Mouse (Mus musculus): ENCODE data around the gene Tmem212. TPM values are rescaled to one million over a fixed set of nuclear protein-coding genes. Genes with fewer than 3 reads are reported as not detected.
"Not testable (repeated sequence)": the region's sequence is repeated elsewhere in the genome, so short reads cannot be mapped to it uniquely, and the experiment has no call there.

The Tmem212 gene
- not detected in 2 replicates for polyA plus RNA-seq (2016; fragmentation: Nextera tagmentation; extraction: Ambion mirVana)

DNA sequence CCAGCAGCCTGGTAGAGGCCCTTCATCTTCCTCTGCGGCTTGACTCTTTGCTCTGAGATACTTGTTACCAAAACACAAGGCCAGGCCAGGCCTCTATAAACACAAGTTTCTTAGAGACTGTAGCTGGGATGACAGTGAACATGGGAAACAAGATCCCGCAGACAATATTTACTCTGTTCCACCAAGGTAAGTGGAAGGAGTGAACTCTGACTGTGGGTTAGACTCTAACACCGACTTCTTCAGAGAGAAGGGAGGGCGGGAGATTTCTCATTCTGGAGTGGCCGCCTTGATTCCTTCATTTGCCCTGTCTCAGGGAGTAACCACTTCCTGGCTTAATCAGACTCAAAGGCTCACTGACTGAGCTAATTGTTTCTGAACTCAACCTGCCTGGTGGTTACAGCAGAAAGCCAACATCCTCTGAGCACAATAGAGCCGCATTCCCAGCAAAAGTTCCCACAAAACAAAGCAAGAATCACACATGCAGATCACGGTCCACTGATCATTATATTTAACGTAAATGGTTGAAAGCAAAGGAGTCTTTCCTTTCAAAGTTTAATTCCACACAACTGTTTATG lies at the start of gene Tmem212:
TSS of gene Tmem212 (minus strand) at position 51 of the 575 bp plus-strand sequence.
- Histone ChIP-seq H3K27me3 (replicated peaks) (no peaks in the 10 kb centered on the region), H3K9ac (no peak within 1 kb of the TSS), H3K36me3 (no peaks in the 10 kb centered on the region), H3K4me3 (no peak within 1 kb of the TSS), H3K27ac (no peak within 1 kb of the TSS), H3K4me2 (replicated peaks) (no peak within 1 kb of the TSS), H3K4me1 (no peaks in the 10 kb centered on the region), H3K9me3 (no peaks in the 10 kb centered on the region)
- ATAC-seq (ENCODE audit: low FRiP score, low read depth): no peak
- WGBS: 84% methylated on average over 8 of the region's 8 CpGs

DNA sequence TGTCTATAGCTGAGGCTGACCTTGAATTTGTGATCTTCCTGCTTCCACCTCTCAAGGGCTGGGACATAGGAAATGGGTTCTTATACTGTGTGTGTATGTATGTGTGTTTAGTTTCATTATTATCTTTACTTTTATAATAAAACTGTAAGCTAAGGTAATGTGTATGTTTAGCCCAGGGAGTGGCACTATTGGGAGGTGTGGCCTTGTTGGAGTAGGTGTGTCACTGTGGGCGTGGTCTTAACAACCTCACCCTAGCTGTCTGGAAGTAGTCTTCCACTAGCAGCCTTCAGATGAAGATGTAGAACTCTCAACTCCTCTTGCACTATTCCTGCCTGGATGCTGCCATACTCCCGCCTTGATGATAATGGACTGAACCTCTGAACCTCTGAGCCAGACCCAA lies 49.2 kb upstream of the Tmem212 start:
- not testable (repeated sequence) for ATAC-seq (ENCODE audit: low FRiP score, low read depth); H3K4me1 ChIP-seq; H3K9me3 ChIP-seq; H3K4me2 ChIP-seq (replicated peaks); H3K36me3 ChIP-seq; H3K4me3 ChIP-seq; H3K9ac ChIP-seq; H3K27me3 ChIP-seq (replicated peaks); H3K27ac ChIP-seq
- WGBS: 86% methylated on average over 2 of the region's 2 CpGs

GRCm38 (mm10) chr3:27942991-27943390 lies 46.8 kb upstream of the Tmem212 start:
- Histone ChIP-seq H3K36me3 (no peaks in the 10 kb centered on the region), H3K27ac (no peak overlapping the region), H3K9ac (no peak overlapping the region), H3K4me3 (no peak overlapping the region), H3K4me1 (peaks cover 13% of the 10 kb centered on the region; the same call in 1 of the 2 replicates), H3K27me3 (replicated peaks) (no peaks in the 10 kb centered on the region), H3K9me3 (no peaks in the 10 kb centered on the region), H3K4me2 (replicated peaks) (no peak overlapping the region)
- 86% methylated on average over 7 of the region's 7 CpGs for WGBS
- no peak for ATAC-seq (ENCODE audit: low FRiP score, low read depth)

DNA sequence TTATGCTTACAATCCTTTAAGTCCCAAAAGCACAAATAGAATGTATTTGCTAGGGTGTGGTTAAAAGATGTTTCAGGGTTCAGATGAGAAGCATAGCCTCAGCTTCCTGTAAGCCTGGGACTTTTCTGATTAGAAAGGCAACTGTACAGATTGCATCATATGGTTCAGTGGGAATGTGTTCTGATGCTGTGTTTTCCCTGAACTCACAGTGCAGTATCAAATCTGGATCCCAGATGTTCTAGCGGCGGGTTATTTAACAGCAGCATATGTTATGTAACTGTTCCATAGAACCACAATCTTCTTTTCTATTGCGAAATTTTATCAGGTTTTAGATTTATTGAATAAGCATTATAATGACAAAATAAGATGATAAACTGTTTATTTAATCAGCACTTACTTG lies 45.5 kb upstream of the Tmem212 start:
- no peaks in the 10 kb centered on the region for H3K36me3 ChIP-seq
- no peaks in the 10 kb centered on the region for H3K27me3 ChIP-seq (replicated peaks)
- H3K4me3 ChIP-seq: no peak overlapping the region
- H3K4me1 ChIP-seq: peaks cover 14% of the 10 kb centered on the region; the same call in 1 of the 2 replicates
- H3K4me2 ChIP-seq (replicated peaks): no peak overlapping the region
- H3K27ac ChIP-seq: no peak overlapping the region
- H3K9me3 ChIP-seq: no peaks in the 10 kb centered on the region
- no peak overlapping the region for H3K9ac ChIP-seq
- ATAC-seq (ENCODE audit: low FRiP score, low read depth): no peak
- 90% methylated on average over 3 of the region's 3 CpGs for WGBS

GRCm38 (mm10) chr3:27938381-27939323 lies 42.5 kb upstream of the Tmem212 start, which contains the start of gene Pld1:
Gene Pld1, plus strand, starts transcription at chr3:27938695.
- Histone ChIP-seq H3K4me2 (replicated peaks) (peak within 1 kb of the TSS; percentile 99), H3K27me3 (replicated peaks) (no peaks in the 10 kb centered on the region), H3K9ac (peak within 1 kb of the TSS; percentile 64), H3K4me3 (peak within 1 kb of the TSS; percentile 58), H3K4me1 (peaks cover 14% of the 10 kb centered on the region; the same call in 1 of the 2 replicates), H3K9me3 (no peaks in the 10 kb centered on the region), H3K27ac (no peak within 1 kb of the TSS), H3K36me3 (no peaks in the 10 kb centered on the region)
- WGBS: under 1% methylated on average over 68 of the region's 68 CpGs
- peak; percentile 85 for ATAC-seq (ENCODE audit: low FRiP score, low read depth)

DNA sequence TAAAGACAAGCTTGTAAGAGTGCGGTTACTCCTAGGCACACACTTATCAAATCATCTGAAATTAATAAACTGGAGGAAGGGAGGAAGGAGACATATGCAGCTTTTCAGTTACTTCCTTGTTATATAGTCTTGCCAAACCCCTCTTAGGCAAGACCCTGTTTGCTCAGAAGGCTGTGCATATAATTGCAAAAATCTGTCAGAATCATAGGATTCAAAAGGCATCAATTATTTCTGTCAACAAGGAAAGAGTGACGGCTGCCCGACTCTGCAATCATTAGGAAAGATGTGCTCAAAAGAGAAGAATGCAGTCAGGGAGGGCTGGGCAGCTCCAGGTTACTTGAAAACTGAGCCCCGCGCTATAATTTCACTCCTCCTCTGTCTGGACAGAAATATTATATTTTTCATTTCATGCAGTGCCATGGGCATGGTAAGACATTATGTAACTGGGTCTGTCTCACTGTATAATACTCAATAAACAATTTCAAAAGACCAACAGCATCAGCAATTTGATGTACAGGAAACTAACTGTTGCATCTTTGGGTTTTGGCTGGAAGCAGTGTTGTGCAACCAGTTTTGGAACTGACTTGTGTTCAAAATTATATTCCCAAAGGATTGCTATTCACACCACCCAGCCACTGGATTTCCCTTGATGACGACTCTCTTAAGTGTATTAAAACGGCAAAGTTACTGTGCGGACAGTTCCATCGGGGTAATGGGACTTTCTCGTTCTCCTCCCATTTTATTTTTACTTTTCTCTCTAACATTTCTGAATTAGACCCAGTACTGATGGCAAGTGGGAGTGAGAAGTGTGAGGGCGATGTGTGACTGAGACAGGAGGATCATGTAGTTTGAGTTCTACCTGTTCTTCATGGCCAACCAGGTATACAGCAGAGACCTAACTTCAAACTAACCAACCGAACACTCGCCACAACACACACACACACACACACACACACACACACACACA lies 41.3 kb upstream of the Tmem212 start:
- no peaks in the 10 kb centered on the region for H3K9me3 ChIP-seq
- no peaks in the 10 kb centered on the region for H3K27me3 ChIP-seq (replicated peaks)
- no peaks in the 10 kb centered on the region for H3K36me3 ChIP-seq
- H3K9ac ChIP-seq: no peak overlapping the region
- peak overlapping the region; percentile 99 for H3K4me2 ChIP-seq (replicated peaks)
- peaks cover 14% of the 10 kb centered on the region; the same call in 1 of the 2 replicates for H3K4me1 ChIP-seq
- no peak for ATAC-seq (ENCODE audit: low FRiP score, low read depth)
- no peak overlapping the region for H3K4me3 ChIP-seq
- WGBS: 85% methylated on average over 13 of the region's 13 CpGs
- no peak overlapping the region for H3K27ac ChIP-seq

GRCm38 (mm10) chr3:27936731-27937130 lies 40.6 kb upstream of the Tmem212 start:
- H3K27ac ChIP-seq: no peak overlapping the region
- no peak overlapping the region for H3K4me3 ChIP-seq
- H3K9ac ChIP-seq: no peak overlapping the region
- H3K36me3 ChIP-seq: no peaks in the 10 kb centered on the region
- 85% methylated on average over 5 of the region's 5 CpGs for WGBS
- H3K4me2 ChIP-seq (replicated peaks): no peak overlapping the region
- no peaks in the 10 kb centered on the region for H3K9me3 ChIP-seq
- peaks cover 14% of the 10 kb centered on the region; the same call in 1 of the 2 replicates for H3K4me1 ChIP-seq
- H3K27me3 ChIP-seq (replicated peaks): no peaks in the 10 kb centered on the region
- no peak for ATAC-seq (ENCODE audit: low FRiP score, low read depth)

GRCm38 (mm10) chr3:27935644-27936043 lies 39.5 kb upstream of the Tmem212 start:
- Histone ChIP-seq H3K27me3 (replicated peaks) (no peaks in the 10 kb centered on the region), H3K4me3 (no peak overlapping the region), H3K4me2 (replicated peaks) (no peak overlapping the region), H3K9ac (no peak overlapping the region), H3K27ac (no peak overlapping the region), H3K9me3 (no peaks in the 10 kb centered on the region), H3K4me1 (peaks cover 14% of the 10 kb centered on the region; the same call in 1 of the 2 replicates), H3K36me3 (no peaks in the 10 kb centered on the region)
- WGBS: 60% methylated on average over 3 of the region's 3 CpGs
- ATAC-seq (ENCODE audit: low FRiP score, low read depth): no peak

- Histone ChIP-seq H3K9ac (no peak overlapping the region), H3K27me3 (replicated peaks) (no peaks in the 10 kb centered on the region), H3K4me3 (no peak overlapping the region), H3K4me2 (replicated peaks) (no peak overlapping the region), H3K36me3 (no peaks in the 10 kb centered on the region), H3K27ac (no peak overlapping the region), H3K9me3 (no peaks in the 10 kb centered on the region), H3K4me1 (no peaks in the 10 kb centered on the region)
- no peak for ATAC-seq (ENCODE audit: low FRiP score, low read depth)
- 89% methylated on average over 5 of the region's 5 CpGs for WGBS
Measured at GRCm38 (mm10) chr3:27932391-27932790, 36.2 kb upstream of the Tmem212 start.

DNA sequence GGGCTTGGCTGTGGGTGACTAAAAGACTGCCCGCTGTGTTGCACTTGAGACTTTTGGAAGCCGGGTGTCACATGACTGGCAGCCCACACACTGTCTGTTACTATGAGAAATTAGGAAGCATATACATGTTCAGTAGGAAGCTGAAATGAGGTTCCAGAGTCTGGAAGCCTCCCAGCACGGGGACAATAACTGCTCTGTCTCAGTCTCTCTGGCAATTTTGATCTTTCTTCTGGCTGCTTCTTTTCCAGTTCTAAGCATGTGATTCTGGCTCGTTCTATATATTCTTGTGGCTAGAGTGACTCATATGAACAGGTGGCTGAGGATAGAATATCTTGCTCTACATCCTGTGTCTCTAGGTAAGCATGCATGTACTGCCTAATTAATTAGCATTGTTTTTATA lies 33.1 kb upstream of the Tmem212 start:
- Histone ChIP-seq H3K9ac (no peak overlapping the region), H3K9me3 (no peaks in the 10 kb centered on the region), H3K36me3 (no peaks in the 10 kb centered on the region), H3K27ac (no peak overlapping the region), H3K4me2 (replicated peaks) (no peak overlapping the region), H3K4me3 (no peak overlapping the region), H3K4me1 (no peaks in the 10 kb centered on the region), H3K27me3 (replicated peaks) (no peaks in the 10 kb centered on the region)
- ATAC-seq (ENCODE audit: low FRiP score, low read depth): no peak
- 91% methylated on average over 4 of the region's 4 CpGs for WGBS

GRCm38 (mm10) chr3:27924037-27924436 lies 27.9 kb upstream of the Tmem212 start:
- 93% methylated on average over 3 of the region's 3 CpGs for WGBS
- Histone ChIP-seq H3K4me2 (replicated peaks) (no peak overlapping the region), H3K9me3 (peaks cover 3% of the 10 kb centered on the region; the same call in 1 of the 2 replicates), H3K4me3 (no peak overlapping the region), H3K4me1 (no peaks in the 10 kb centered on the region), H3K36me3 (no peaks in the 10 kb centered on the region), H3K9ac (no peak overlapping the region), H3K27me3 (replicated peaks) (no peaks in the 10 kb centered on the region), H3K27ac (no peak overlapping the region)
- no peak for ATAC-seq (ENCODE audit: low FRiP score, low read depth)

All from neural tube, embryonic 12.5 days (tissue).